Mouse (Mus musculus) spleen, adult 2 months (tissue): ENCODE results near the gene Trabd2b. TPM values are rescaled to one million over a fixed set of nuclear protein-coding genes. Genes with fewer than 3 reads are reported as not detected.

Experiments used
- DNase-seq, 2 experiments: peaks; one replicate each; pipeline versions ENCODE4 v3.0.0 to v3.0.0-alpha.2; 2012 to 2021; ENCODE audit warnings: low spot score in 2 of 2, low read depth in 1 of 2
- H3K27ac ChIP-seq: fragments of 200-500 bp; 2 replicates; pipeline ENCODE4 v1.5.1; 2012; ENCODE audit warnings: low read length, inconsistent platforms; ENCODE audit not compliant: insufficient read depth
- H3K27me3 ChIP-seq: fragments of 200-500 bp; 2 replicates; pipeline ENCODE4 v1.6.1; 2012; ENCODE audit warnings: mild to moderate bottlenecking, moderate library complexity, low read length, inconsistent platforms; ENCODE audit not compliant: control insufficient read depth, insufficient read depth
- H3K36me3 ChIP-seq: fragments of 200-500 bp; 2 replicates; pipeline ENCODE4 v1.6.1; 2012; ENCODE audit warnings: mild to moderate bottlenecking, low read length, inconsistent platforms; ENCODE audit not compliant: control insufficient read depth, insufficient read depth
- H3K4me1 ChIP-seq: fragments of 200-500 bp; 2 replicates; pipeline ENCODE4 v1.6.1; 2011; ENCODE audit warnings: inconsistent platforms; ENCODE audit not compliant: control insufficient read depth, insufficient read depth, insufficient read length
- H3K4me3 ChIP-seq: fragments of 200-500 bp; 2 replicates; pipeline ENCODE4 v1.5.1; 2011; ENCODE audit warnings: mild to moderate bottlenecking, inconsistent platforms; ENCODE audit not compliant: insufficient read depth, insufficient read length; ENCODE audit errors: extremely low read depth
- CTCF ChIP-seq: fragments of 200-500 bp; IDR thresholded peaks from 2 replicates; pipeline ENCODE4 v1.5.1; 2011; ENCODE audit warnings: mild to moderate bottlenecking, inconsistent platforms; ENCODE audit not compliant: insufficient read depth, insufficient read length, insufficient replicate concordance; ENCODE audit errors: extremely low read depth
- POLR2A ChIP-seq: fragments of 200-500 bp; IDR thresholded peaks from 2 replicates; pipeline ENCODE4 v1.6.1; 2011; ENCODE audit warnings: low read depth, low read length, inconsistent platforms
- WGBS: fragments of 180-500 bp; shearing (Covaris S2); methylation state at CpG from one replicate; pipeline ENCODE4 v1.1.7; 2018; 5-methylcytosine and 5-hydroxymethylcytosine counted together
- polyA plus RNA-seq: library from polyadenylated mRNA; depleted of rRNA; stranded (reverse); fragments of >200 nt; gene quantifications from 2 replicates; pipeline ENCODE4 v1.2.3, GENCODE M21; 2012

The Trabd2b gene
- polyA plus RNA-seq, 1 experiment = 0.42 TPM

DNA sequence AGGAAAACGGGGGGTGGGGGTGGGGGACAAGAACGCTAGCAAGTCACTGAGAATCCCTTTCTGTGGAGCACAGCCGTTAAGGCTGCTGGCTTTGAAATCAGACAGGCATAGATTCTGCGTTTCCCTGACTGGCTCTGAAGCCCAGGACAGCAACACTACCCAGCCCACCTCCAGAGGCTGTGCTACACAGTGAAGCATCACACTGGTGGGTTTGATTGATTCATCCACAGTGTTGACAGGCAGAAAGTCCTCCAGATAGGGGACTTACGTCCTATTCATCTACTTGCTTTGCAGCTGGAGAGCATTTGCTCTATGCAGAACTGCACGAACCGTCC, 61.5 kb downstream of the Trabd2b start:
- WGBS = 30% methylated on average over 7 of the region's 7 CpGs
- DNase-seq = no peak
- no peaks in the 10 kb centered on the region for H3K4me1 ChIP-seq
- H3K27me3 ChIP-seq = no peaks in the 10 kb centered on the region
- H3K36me3 ChIP-seq = no peaks in the 10 kb centered on the region
- H3K27ac ChIP-seq = no peak overlapping the region
- H3K4me3 ChIP-seq = no peak overlapping the region
- no peak for TF ChIP-seq CTCF
- no peak for TF ChIP-seq POLR2A

- no peak for DNase-seq
- TF ChIP-seq POLR2A (no peak), CTCF (no peak)
- no peaks in the 10 kb centered on the region for H3K4me1 ChIP-seq
- no peak overlapping the region for H3K27ac ChIP-seq
- H3K4me3 ChIP-seq = no peak overlapping the region
- WGBS = 58% methylated on average over 1 of the region's 1 CpGs
- H3K36me3 ChIP-seq = no peaks in the 10 kb centered on the region
- no peaks in the 10 kb centered on the region for H3K27me3 ChIP-seq
These were observed 63.4 kb downstream of the Trabd2b start for GRCm38 (mm10) chr4:114469881-114470280.

- no peak overlapping the region for H3K27ac ChIP-seq
- WGBS = 85% methylated on average over 5 of the region's 5 CpGs
- DNase-seq = no peak
- no peaks in the 10 kb centered on the region for H3K4me1 ChIP-seq
- no peak overlapping the region for H3K4me3 ChIP-seq
- TF ChIP-seq POLR2A = no peak
- TF ChIP-seq CTCF = no peak
- no peaks in the 10 kb centered on the region for H3K36me3 ChIP-seq
- no peaks in the 10 kb centered on the region for H3K27me3 ChIP-seq
These were observed 65.6 kb downstream of the Trabd2b start for GRCm38 (mm10) chr4:114472143-114472542.

- WGBS = 93% methylated on average over 3 of the region's 3 CpGs
- TF ChIP-seq CTCF = no peak
- TF ChIP-seq POLR2A = no peak
- no peak overlapping the region for H3K27ac ChIP-seq
- H3K4me3 ChIP-seq = no peak overlapping the region
- H3K4me1 ChIP-seq = no peaks in the 10 kb centered on the region
- H3K36me3 ChIP-seq = no peaks in the 10 kb centered on the region
- H3K27me3 ChIP-seq = no peaks in the 10 kb centered on the region
- DNase-seq = no peak
These were observed 69.8 kb downstream of the Trabd2b start for GRCm38 (mm10) chr4:114476316-114476715.

- TF ChIP-seq CTCF (no peak), POLR2A (no peak)
- Histone ChIP-seq H3K27ac (no peak overlapping the region), H3K36me3 (no peaks in the 10 kb centered on the region), H3K4me1 (no peaks in the 10 kb centered on the region), H3K27me3 (no peaks in the 10 kb centered on the region), H3K4me3 (no peak overlapping the region)
- WGBS = 79% methylated on average over 11 of the region's 11 CpGs
- no peak for DNase-seq
These were observed 70.7 kb downstream of the Trabd2b start for GRCm38 (mm10) chr4:114477082-114477771.

GRCm38 (mm10) chr4:114481518-114481917, 75.0 kb downstream of the Trabd2b start:
- Histone ChIP-seq H3K36me3 (no peaks in the 10 kb centered on the region), H3K27ac (no peak overlapping the region), H3K4me3 (no peak overlapping the region), H3K4me1 (no peaks in the 10 kb centered on the region), H3K27me3 (no peaks in the 10 kb centered on the region)
- DNase-seq = no peak
- WGBS = 85% methylated on average over 5 of the region's 5 CpGs
- no peak for TF ChIP-seq CTCF
- TF ChIP-seq POLR2A = no peak

DNA sequence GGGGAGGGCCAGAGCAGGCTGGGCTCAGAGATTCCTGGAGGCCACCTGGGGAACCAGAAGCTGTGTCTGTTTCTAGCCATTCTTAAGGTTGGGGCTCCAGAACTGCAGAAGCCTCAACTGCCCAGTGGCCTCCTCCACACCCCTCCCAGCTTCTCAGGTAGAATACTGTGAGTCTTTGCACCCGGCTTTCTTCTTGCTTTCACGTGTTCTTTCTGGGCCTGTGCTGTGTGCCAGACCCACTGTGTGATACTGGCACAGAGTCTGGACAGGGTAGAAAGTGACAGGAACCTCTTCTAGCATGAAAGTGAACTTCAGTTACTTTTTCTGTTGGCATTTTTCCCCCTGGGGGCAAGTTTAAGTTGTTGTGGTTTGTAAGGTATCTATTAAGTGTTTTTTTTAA, 77.6 kb downstream of the Trabd2b start:
- Histone ChIP-seq H3K27ac (no peak overlapping the region), H3K4me3 (no peak overlapping the region), H3K4me1 (no peaks in the 10 kb centered on the region), H3K36me3 (no peaks in the 10 kb centered on the region), H3K27me3 (no peaks in the 10 kb centered on the region)
- no peak for TF ChIP-seq POLR2A
- TF ChIP-seq CTCF = no peak
- 84% methylated on average over 2 of the region's 2 CpGs for WGBS
- no peak for DNase-seq
